ENCODE assay signal across 8 mouse cellular contexts in the genomic region with DNA sequence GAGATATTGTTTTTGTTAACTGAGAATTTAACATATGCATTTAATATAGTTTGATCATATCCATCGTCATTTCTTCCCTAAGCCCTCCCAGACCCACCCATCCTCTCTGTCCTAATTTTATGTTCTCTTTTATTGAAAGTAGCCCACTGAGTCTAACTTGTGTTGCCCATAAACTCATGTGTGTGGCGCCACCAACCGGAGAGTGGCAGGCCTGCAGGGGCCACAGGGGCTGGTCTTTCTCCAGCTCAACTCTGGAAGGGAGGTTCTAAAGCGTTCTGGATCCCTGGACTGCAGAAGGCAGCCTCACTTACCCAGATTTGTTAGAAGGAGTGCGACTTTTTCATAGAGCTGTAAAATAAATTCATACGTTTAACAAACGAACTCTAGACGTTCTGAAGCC.
DNase-seq lines count a peak whose midpoint lies in the region; TF ChIP-seq lines count a peak whose summit lies in the region.
"Had no signal": no experiment of that assay in that cellular context is flagged by ENCODE, and none has a peak within 500 bp of the region (broad histone marks: within the 10 kb centered on the region; RNA-seq: fewer than 3 reads in every experiment).

No protein-coding gene starts in this region.

- H3K27ac ChIP-seq in ES-E14 (ENCODE audit: insufficient read depth, low read depth, low read length, poor library complexity, severe bottlenecking) = no peak overlapping the region
- H3K27ac ChIP-seq: limb, embryonic 12.5 days had no signal

- no peaks in the 10 kb centered on the region for H3K36me3 ChIP-seq in ES-E14 (ENCODE audit: control insufficient read depth, insufficient read depth, low read length, poor library complexity, severe bottlenecking)
- H3K36me3 ChIP-seq: limb, embryonic 12.5 days had no signal

- DNase-seq in layer of hippocampus, adult 11-12 months (ENCODE audit: low spot score) = peak; percentile 36
- no peak for DNase-seq in layer of hippocampus, adult 9-10 months (ENCODE audit: low spot score)
- DNase-seq in ES-E14 (ENCODE audit: low read depth, low spot score) = peak; percentile 28
- DNase-seq in adrenal gland, postnatal 10 days = peak; percentile 74
- DNase-seq in layer of hippocampus, adult 9-11 months = peak; percentile 10
- DNase-seq in right cerebral cortex, adult 18-20 months = peak; percentile 12
- DNase-seq in cerebellum, adult 8-10 months = no peak

- H3K4me1 ChIP-seq in ES-E14 (ENCODE audit: control insufficient read depth in 2 of 2, insufficient read depth in 2 of 2, low read length in 2 of 2, poor library complexity in 1 of 2) = no peaks in the 10 kb centered on the region
- H3K4me1 ChIP-seq: limb, embryonic 12.5 days had no signal

- H3K4me3 ChIP-seq in ES-E14 (ENCODE audit: insufficient read depth in 1 of 2, low read depth in 1 of 2, low read length in 2 of 2, poor library complexity in 1 of 2, severe bottlenecking in 1 of 2) = no peak overlapping the region
- H3K4me3 ChIP-seq: limb, embryonic 12.5 days had no signal

- H3K9ac ChIP-seq in ES-E14 (ENCODE audit: insufficient read depth, low read depth, low read length, poor library complexity, severe bottlenecking) = no peak overlapping the region
- H3K9ac ChIP-seq: limb, embryonic 12.5 days had no signal

- no peaks in the 10 kb centered on the region for H3K9me3 ChIP-seq in ES-E14 (ENCODE audit: control insufficient read depth, insufficient read depth, low read depth, low read length)
- H3K9me3 ChIP-seq: limb, embryonic 12.5 days had no signal

- in situ Hi-C loops in ES-E14 (cut with MboI; ENCODE audit: low sequenced_read_pairs in 2 of 2, unreplicated experiment in 2 of 2) = no loop called here

TF ChIP-seq in ES-E14, 5 proteins besides CTCF, POLR2A, EP300 and RAD21:
- TF ChIP-seq ZC3H11A (IDR thresholded peaks at IDR 0.05; ENCODE audit: borderline replicate concordance, low read depth, low read length) (no peak), ZNF384 (IDR thresholded peaks at IDR 0.05; ENCODE audit: low read depth, low read length) (no peak), MAFK (IDR thresholded peaks at IDR 0.05; ENCODE audit: insufficient read depth, low read depth, low read length) (no peak)
TF ChIP-seq in ES-E14: peak in this region for 0.

Comparison
In these comparisons a context has a peak if more than half of its experiments do, and no peak if none do; other contexts are left out.
1. DNase-seq: peak in layer of hippocampus, adult 11-12 months (single experiment), ES-E14 (single experiment), adrenal gland, postnatal 10 days (single experiment), layer of hippocampus, adult 9-11 months (single experiment) and right cerebral cortex, adult 18-20 months (single experiment); none in layer of hippocampus, adult 9-10 months (single experiment) and cerebellum, adult 8-10 months (single experiment).